Mouse (Mus musculus) C2C12 (cell line): ENCODE data around the gene Casc1.

Experiments used
- CEBPB ChIP-seq: IDR thresholded peaks from one replicate; pipeline ENCODE4 v1.6.1; 2011; ENCODE audit warnings: low read depth, mild to moderate bottlenecking, control low read depth, moderate library complexity
- CTCF ChIP-seq: IDR thresholded peaks from one replicate; pipeline ENCODE4 v1.5.1; 2011; ENCODE audit not compliant: control insufficient read depth, insufficient read depth, insufficient read length
- FOSL1 ChIP-seq: IDR thresholded peaks from one replicate; pipeline ENCODE4 v1.8.0; 2011; ENCODE audit warnings: mild to moderate bottlenecking, low read length; ENCODE audit not compliant: poor library complexity, insufficient read depth, severe bottlenecking
- MAX ChIP-seq: IDR thresholded peaks from one replicate; pipeline ENCODE4 v1.6.1; 2011; ENCODE audit warnings: mild to moderate bottlenecking, control low read depth
- MYOD1 ChIP-seq: IDR thresholded peaks from one replicate; pipeline ENCODE4 v1.6.1; 2011; ENCODE audit warnings: low read depth; ENCODE audit not compliant: control insufficient read depth, insufficient read length
- MYOG ChIP-seq: IDR thresholded peaks from one replicate; pipeline ENCODE4 v1.6.1; 2011; ENCODE audit not compliant: control insufficient read depth, insufficient read length; ENCODE audit errors: extremely low read depth
- USF1 ChIP-seq: IDR thresholded peaks from one replicate; pipeline ENCODE4 v1.6.1; 2011; ENCODE audit warnings: low read depth, mild to moderate bottlenecking, control low read depth, moderate library complexity

DNA sequence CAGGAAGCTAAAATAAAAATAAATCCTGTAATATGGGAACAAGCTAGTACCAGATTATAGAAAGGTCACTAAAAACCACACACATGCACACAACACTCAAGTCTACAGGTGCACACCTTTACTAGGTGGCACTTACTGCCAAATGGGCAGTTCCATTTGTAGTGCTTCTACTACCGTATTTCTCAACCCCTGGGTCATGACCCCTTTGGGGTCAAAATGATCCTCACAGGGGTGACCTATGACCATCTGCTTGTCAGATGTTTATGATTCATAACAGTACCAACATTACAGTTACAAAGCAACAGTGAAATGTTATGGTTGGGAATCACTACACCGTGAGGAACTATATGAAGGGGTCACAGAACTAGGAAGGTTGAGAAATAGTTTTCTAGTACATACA lies 3.1 kb upstream of the Casc1 start:
- TF ChIP-seq CTCF, result no peak
- TF ChIP-seq CEBPB, result no peak
- no peak for TF ChIP-seq MYOG
- TF ChIP-seq USF1, result no peak
- no peak for TF ChIP-seq MAX
- no peak for TF ChIP-seq FOSL1
- no peak for TF ChIP-seq MYOD1
